Mouse (Mus musculus) c-Kit-negative CD71-positive TER-119-positive erythroid progenitor cells, embryonic 14.5 days (primary cell): ENCODE data around the gene BC049715.
"Not testable (repeated sequence)": the region's sequence is repeated elsewhere in the genome, so short reads cannot be mapped to it uniquely, and the experiment has no call there.

ENCODE experiments used
- DNase-seq: peaks from one replicate; pipeline ENCODE4 v3.0.0-alpha.2; 2013; ENCODE audit warnings: low read depth, low spot score

BC049715 gene

DNA sequence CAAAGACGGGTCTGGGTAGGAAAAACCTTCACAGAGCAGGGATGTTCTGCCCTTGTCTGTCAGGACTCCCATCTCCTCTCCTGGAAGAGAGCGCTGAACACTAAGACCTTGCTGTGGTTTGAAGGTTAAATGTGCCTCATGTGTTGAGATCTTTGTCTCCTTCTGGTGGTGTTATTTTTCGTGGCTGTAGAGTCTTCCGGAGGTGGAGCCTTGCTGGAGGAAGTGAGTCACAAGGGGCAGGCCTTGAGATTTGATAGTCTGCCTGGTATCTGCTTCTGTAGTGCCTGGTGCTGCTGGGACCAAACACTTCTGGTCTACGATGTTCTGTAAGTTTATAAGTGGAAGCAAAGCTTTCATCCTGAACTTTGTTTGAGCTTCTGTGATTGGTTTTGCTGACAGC lies 21.5 kb downstream of the BC049715 start:
- no peak for DNase-seq

GRCm38 (mm10) chr6:136850267-136850666 lies 22.8 kb downstream of the BC049715 start:
- DNase-seq = no peak

GRCm38 (mm10) chr6:136852348-136852747 lies 24.9 kb downstream of the BC049715 start:
- no peak for DNase-seq

- peak; percentile 15 for DNase-seq
Measured at GRCm38 (mm10) chr6:136852762-136853161, 25.3 kb downstream of the BC049715 start.

DNA sequence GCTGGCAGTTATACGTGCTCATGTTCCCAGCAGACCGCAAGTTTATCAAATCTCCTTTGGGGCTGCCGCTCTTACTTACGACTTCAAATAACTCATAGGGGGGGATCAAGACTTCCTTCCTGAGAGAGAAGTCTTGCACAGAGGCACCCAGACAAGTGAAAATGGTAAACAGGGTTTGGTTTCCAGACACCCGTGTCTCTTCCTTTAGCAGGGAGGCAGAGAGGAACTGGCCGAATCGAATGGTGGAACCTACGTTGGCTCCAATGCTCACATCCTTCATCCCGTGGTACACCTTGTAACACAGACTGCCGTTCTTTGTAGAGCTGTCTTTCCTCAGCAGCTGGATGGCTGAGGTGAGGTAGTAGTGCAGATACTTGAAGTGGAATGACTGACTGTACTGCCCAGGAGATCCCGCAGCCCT lies 26.9 kb downstream of the BC049715 start:
- DNase-seq = no peak

DNA sequence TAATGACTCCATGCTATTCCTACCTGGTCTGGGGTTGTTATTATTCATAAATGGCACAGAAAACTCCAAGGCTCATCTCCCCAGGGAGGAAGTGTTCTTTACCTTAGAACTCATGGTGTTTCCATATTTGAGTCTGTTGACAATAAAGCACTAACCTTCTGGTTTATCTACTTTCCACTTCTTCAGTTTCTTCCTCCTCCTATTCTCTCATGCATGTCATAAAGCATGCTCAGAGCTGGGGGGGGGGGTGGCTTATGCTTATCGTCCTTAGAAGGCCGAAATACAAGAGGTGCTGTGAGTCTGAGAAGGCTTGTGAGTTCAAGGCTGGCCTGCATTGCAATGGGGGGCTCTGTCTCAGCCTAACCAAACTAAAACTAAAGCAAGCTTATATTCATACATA lies 27.8 kb downstream of the BC049715 start:
- DNase-seq = no peak

GRCm38 (mm10) chr6:136856071-136856636 lies 28.7 kb downstream of the BC049715 start:
- DNase-seq = peak; percentile 68

DNA sequence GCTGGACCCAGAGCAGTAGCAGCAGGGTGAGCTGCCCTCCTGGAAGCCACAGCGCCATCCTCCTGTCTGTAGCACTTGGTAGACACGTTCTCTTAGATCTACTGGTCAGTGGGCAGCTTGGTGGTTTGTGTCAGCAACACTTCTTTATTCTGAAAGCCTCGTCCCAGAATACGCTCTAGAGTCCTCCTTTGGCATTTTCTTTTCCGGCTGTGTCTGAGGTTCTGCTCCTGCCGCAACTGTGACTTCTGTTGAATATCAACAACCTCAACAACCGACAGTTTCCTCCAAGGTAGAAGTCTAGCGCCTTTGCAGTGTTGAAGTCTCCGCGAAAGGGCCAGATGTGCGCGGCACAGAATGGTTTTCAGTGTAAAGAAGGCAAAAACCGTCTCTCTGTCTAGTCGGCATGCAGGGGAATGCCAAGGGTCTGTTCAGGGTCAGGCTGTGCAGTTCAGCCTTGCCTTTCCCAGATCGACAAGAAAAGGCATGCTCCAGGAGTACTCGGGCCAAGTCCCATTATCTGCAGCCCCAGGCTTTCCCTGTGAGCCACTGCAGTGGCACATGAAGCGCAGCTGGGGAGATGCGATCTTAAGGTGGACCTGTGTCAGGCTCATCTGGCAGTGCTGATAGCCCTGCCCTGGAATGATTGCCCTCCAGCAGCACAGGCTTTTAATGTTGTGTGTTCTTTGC lies 29.9 kb downstream of the BC049715 start, which contains the start of gene Art4:
Gene Art4, minus strand, starts transcription at position 548 of the 687 bp plus-strand sequence.
- DNase-seq = peak; percentile 82

- DNase-seq = no peak
Measured at GRCm38 (mm10) chr6:136857873-136858260, 30.4 kb downstream of the BC049715 start.

DNA sequence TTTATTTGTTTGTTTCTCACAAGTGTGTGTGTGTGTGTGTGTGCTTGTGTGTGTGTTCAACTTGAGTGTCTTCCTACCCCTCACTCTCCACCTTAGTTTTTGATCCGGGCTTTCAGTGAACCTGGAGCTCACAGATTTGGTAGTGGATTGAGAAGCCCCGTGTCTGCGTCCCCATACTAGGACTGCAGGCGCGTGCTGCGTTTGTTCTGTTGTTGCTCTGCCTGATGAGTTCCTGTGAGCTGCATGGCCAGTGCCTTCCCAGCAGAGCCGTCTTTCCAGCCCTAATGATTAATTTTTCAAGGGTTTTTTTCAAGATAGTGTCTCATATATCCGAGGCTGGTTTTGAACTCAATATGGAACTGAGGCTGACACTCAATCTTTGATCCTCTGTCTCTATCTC lies 31.0 kb downstream of the BC049715 start:
- DNase-seq = peak; percentile 34

DNA sequence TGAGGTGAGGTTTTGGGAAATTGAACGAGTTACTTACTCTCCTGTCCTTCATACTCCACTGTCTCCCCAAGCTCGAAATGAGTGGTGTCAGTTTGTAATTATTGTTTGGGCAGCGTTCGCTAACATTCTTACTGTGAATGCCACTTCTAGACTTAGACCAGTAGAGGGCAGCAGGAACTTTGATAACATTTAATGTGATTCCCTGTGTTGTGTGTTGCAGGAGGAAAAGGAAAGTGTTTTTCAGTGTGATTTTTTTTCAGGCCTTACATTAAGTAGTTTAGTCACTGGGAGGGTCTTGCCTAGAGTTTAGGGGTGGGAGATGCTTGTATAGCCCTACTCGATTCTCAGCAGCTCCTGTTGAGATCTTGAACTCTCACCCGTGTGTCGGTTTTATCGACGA lies 33.6 kb downstream of the BC049715 start:
- peak; percentile 50 for DNase-seq

- DNase-seq = no peak
Measured at GRCm38 (mm10) chr6:136865360-136865759, 37.9 kb downstream of the BC049715 start.

DNA sequence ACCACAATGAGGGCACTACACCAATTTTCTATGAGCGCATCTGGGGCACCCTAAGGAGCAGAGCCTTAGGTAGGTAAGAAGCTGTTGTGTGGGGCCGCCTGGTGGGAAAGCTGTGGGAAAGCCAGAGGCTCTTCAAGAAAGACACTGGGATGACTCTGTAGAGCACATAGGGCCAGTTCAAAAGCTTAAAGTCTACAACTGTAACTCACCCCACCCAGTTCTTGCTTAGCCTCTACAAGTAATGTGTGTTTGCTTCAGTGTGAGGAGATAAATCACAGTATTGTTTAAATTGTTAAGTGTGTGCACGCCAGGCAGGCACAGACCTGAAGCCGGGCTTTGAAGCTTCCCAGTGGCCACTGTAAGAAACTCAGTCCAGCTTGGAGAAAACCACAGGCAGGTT lies 38.7 kb downstream of the BC049715 start:
- no peak for DNase-seq

GRCm38 (mm10) chr6:136868921-136869320 lies 41.5 kb downstream of the BC049715 start:
- DNase-seq = no peak

DNA sequence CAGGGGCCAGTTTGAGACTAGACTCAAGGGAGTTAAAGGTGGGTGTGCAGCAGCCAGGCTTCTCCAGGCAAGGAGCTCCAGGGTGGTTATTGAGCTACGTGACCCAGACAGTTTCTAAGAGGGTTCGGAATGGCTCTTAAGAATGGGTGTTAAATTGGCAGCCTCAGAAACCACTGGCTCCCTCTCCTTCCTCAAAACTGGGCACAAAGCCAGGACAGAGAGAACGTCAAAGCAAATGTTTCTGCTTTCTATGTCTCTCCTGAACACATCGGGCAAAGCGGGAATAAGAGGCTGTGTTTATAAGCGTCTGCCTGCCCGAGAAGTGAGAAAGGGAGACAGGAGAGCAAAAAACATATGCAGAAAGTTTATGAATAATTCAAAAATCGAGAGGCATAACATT lies 47.2 kb downstream of the BC049715 start:
- no peak for DNase-seq

DNA sequence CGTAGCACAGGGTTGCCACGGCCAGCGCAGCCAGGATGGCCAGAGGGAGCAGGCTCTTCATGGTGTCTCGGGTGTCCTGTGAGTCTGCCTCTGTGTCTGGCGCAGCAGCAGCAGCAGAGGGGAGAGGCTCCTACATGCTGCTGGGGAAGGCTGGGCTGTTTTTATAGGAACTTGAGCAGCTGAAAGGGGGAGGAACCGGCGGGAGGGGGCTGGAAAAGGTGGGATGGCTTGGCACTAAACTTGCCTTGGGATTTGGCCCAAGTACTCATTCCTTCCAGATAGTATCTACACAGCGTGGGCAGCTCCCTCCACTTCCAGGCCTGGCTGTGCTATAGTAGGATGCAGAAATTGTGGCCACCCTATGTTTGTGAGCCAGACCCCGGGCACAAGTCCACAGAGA lies 48.2 kb downstream of the BC049715 start, which contains the start of gene Mgp:
Gene Mgp, minus strand, starts transcription at position 154 of the 400 bp plus-strand sequence.
- DNase-seq = no peak

DNA sequence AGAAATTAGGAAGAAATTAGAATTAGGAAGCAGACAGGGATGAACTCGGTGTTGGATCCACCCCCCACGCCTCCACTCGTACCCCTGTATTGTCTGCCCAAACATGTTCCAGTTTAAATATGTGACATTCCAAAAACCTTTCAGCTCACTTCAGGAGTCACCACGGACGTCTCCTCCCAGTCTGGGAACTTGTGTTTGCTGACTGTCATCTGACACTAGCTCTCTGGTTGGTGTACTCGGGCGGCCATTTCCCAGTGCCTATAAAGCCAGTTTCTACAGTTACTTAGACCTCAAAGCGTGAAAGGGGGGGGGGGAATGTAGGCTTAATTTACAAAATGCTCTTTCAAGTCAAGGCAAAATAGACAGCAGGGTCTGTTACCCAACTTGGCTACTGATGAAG lies 54.3 kb downstream of the BC049715 start:
- DNase-seq = no peak

- DNase-seq = no peak
Measured at GRCm38 (mm10) chr6:136883431-136883915, 56.0 kb downstream of the BC049715 start.

DNA sequence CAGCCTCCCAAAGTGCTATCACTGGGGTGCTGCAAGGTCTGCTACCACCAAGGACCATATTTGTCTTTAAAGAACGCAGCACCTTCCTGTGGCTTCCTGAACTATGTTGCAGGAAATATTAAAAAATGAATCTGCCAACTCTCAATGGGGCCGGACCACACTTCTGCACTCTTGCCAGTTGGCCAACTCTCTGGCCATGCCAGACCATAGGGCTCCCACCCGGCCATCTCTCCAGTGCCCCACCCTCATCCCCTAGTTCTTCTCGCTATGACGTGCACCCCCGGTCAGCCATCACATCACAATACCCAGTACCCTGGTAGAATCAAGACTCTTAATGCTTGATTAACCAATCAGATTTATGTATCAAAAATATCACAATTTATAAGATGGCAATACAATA lies 56.5 kb downstream of the BC049715 start:
- no peak for DNase-seq

DNA sequence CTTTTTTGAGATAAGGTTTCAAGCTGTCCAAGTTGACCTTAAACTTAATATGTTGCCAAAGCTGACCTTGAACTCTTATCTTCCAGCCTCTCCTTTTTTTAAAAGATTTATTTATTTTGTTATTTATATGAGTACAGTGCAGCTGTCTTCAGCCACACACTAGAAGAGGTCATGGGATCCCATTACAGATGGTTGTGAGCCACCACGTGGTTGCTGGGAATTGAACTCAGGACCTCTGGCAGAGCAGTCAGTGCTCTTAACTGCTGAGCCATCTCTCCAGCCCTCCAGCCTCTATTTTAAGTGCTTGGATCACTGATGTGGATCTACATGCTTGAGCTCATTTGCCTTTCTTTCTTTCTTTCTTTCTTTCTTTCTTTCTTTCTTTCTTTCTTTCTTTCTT lies 57.3 kb downstream of the BC049715 start:
- not testable (repeated sequence) for DNase-seq

DNA sequence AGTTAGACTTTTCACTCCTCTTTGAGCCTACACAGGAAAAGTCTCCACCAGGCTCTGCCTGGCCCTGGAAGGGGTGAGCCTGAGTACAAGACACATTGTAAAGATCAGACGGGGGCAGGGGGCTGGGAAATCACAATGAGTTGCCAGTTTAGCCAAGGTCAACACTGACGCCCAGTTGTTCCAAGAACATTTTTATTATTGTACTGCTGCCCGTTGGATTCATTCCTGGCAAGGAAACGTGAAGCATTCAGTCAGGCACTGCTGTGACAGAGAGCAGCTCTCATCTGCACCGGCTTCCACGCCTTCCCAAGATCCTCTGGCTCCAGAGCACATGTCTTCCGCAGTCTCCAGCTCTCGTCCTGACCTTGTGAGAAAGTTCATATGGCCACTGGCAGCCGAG lies 60.4 kb downstream of the BC049715 start:
- DNase-seq = no peak

DNA sequence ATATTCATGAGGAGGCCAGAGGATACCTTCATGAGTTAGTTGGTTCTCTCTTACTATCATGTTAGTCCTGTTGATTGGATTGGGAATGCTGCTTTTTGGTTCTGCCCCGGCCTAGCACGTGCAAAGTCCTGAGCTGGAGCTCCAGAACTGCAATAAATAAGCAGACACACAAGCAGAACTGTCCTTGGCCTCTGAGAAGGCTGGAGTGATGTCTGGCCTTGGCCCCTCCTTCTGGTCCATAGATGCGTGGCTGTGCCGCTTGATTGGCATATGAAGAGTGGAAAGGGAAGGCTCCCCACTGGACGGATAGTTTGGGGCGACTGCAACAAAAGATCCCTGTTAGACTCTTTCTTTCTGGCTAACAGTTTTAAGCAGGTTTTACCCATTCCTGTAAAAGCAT lies 61.6 kb downstream of the BC049715 start:
- DNase-seq = no peak

DNA sequence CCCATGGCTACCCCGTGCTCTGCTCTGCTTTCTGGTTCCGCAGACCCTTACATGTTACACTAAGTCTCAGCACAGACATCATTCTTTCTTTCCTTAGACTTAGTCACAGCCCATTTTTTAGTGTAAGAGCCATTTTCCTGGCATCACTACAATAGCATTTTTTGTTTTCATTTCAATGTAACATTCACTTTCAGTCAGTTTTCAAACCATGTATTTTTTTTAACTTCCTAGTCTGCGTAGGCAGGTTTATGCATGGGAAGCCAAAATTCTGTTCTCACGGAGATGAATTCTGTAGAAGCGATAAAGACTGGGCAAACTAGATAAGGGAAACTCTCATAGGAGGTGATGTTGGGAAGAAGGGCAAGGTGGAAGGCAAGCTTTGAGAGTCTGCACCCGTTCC lies 62.1 kb downstream of the BC049715 start:
- DNase-seq = no peak
